Mouse (Mus musculus) hindbrain, embryonic 11.5 days (tissue): ENCODE measurements around the gene Supt20. TPM values are rescaled to one million over a fixed set of nuclear protein-coding genes. Genes with fewer than 3 reads are reported as not detected.

Experiments
- ATAC-seq: fragments of 200-750 bp; cut with Nextera tagmentation; 2 replicates; pipeline ENCODE4 v1.8.0; 2017; ENCODE audit warnings: mild to moderate bottlenecking, moderate TSS enrichment, moderate library complexity; ENCODE audit not compliant: low FRiP score
- DNase-seq: peaks from one replicate; pipeline ENCODE4 v3.0.0-alpha.2; 2015; ENCODE audit warnings: low spot score
- H3K27ac ChIP-seq: fragments of 300-500 bp; sonication (generic); 2 replicates; pipeline ENCODE4 v1.5.1; 2014; ENCODE audit warnings: mild to moderate bottlenecking, low read depth, low read length
- H3K27me3 ChIP-seq: fragments of 300-500 bp; sonication (generic); 2 replicates; pipeline ENCODE4 v1.6.1; 2014; ENCODE audit warnings: mild to moderate bottlenecking, low read length, moderate library complexity, mixed read lengths; ENCODE audit not compliant: control insufficient read depth, insufficient read depth
- H3K36me3 ChIP-seq: fragments of 300-500 bp; sonication (generic); 2 replicates; pipeline ENCODE4 v1.6.1; 2014; ENCODE audit warnings: mild to moderate bottlenecking, low read length, moderate library complexity, mixed read lengths; ENCODE audit not compliant: control insufficient read depth, insufficient read depth
- H3K4me1 ChIP-seq: fragments of 300-500 bp; sonication (generic); replicated peaks from 2 replicates; pipeline ENCODE4 v1.6.1; 2014; ENCODE audit warnings: low read length, mixed read lengths; ENCODE audit not compliant: control insufficient read depth, insufficient read depth
- H3K4me2 ChIP-seq: fragments of 300-500 bp; sonication (generic); replicated peaks from 2 replicates; pipeline ENCODE4 v1.6.1; 2014; ENCODE audit warnings: mild to moderate bottlenecking, low read depth, low read length
- H3K4me3 ChIP-seq: fragments of 300-500 bp; sonication (generic); 2 replicates; pipeline ENCODE4 v1.5.1; 2014; ENCODE audit warnings: low read depth, low read length
- H3K9ac ChIP-seq: fragments of 300-500 bp; sonication (generic); 2 replicates; pipeline ENCODE4 v1.6.1; 2014; ENCODE audit warnings: low read depth, low read length
- H3K9me3 ChIP-seq: fragments of 300-500 bp; sonication (generic); 2 replicates; pipeline ENCODE4 v1.6.1; 2016; ENCODE audit warnings: low read length; ENCODE audit not compliant: control insufficient read depth
- WGBS: fragments of 180-500 bp; shearing (Covaris S2); extraction: QIAGEN DNeasy Blood & Tissue Kit; methylation state at CpG from one replicate; pipeline ENCODE4 v1.1.7; 2014; 5-methylcytosine and 5-hydroxymethylcytosine counted together
- polyA plus RNA-seq: library from polyadenylated mRNA; unstranded; fragments of >200 nt; fragmentation: Nextera tagmentation; extraction: Ambion mirVana; gene quantifications from 2 replicates; pipeline ENCODE4 v1.2.1, GENCODE M21; 2014

Supt20 gene
- polyA plus RNA-seq, 1 experiment from 2014 or later = 119 TPM

DNA sequence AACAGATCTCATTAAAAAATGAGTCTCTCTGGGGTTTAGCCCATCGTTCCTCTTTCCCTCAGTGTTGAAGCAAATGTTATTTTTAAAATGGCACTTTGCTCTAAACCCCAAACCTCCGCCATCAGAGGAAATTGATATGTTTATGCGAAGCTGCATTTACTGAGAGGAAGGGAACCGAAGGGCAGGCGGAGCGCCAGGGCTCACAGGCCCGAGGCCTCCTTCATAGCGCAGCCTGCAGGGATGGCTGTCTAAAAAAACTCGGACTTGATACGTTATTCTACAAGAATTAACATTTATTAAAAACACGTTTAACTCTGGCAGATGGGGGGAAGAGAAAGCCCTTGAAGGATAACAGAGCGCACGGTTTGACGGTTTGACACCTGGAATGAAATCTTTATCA, 73.4 kb downstream of the Supt20 start:
- H3K27ac ChIP-seq = no peak overlapping the region
- H3K4me2 ChIP-seq = no peak overlapping the region
- no peak for ATAC-seq
- no peaks in the 10 kb centered on the region for H3K36me3 ChIP-seq
- no peaks in the 10 kb centered on the region for H3K9me3 ChIP-seq
- WGBS = 80% methylated on average over 14 of the region's 14 CpGs
- no peak overlapping the region for H3K4me3 ChIP-seq
- no peaks in the 10 kb centered on the region for H3K4me1 ChIP-seq
- H3K9ac ChIP-seq = no peak overlapping the region
- no peak for DNase-seq
- no peaks in the 10 kb centered on the region for H3K27me3 ChIP-seq

DNA sequence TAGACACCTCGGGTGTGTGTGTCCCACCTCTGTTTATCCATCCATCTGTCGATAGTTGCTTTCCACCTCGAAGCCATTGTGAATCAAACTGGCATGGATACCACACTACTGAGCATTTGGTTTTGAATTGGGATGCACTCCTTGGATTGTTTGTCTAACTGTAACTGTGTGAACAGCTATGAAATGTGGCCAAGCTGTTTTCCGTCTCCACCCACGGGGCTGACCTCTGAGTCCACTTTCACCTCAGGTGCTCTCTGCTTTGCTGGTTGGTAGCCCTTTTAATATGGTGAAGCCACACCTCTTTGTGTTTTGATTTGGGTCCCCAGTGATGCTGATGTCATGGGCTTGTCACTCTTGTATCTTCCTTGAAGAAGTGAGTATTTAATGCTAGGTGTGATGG, 74.2 kb downstream of the Supt20 start:
- H3K9ac ChIP-seq = no peak overlapping the region
- H3K27ac ChIP-seq = no peak overlapping the region
- WGBS = 84% methylated on average over 5 of the region's 5 CpGs
- DNase-seq (no peak), ATAC-seq (no peak)
- H3K4me1 ChIP-seq = no peaks in the 10 kb centered on the region
- no peak overlapping the region for H3K4me3 ChIP-seq
- H3K9me3 ChIP-seq = no peaks in the 10 kb centered on the region
- H3K36me3 ChIP-seq = no peaks in the 10 kb centered on the region
- H3K4me2 ChIP-seq = no peak overlapping the region
- no peaks in the 10 kb centered on the region for H3K27me3 ChIP-seq

DNA sequence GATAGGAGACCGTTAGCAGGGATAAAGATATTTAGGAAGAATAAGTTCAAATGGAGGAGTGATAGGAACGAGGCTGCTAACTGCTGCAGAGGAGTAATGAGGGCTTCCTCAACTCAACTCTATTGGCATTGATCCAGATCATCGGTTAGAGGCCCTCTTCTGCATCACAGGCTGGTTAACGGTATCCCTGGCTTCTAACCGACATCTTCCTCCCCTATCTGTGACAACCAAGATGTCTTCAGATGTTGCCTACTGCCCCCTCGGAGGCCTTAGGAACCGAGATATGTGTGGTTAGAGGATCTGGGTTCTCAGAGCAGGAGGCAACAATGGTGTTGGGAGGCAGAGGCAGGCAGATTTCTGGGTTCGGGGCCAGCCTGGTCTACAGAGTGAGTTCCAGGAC, 76.0 kb downstream of the Supt20 start:
- no peak overlapping the region for H3K27ac ChIP-seq
- WGBS = 90% methylated on average over 8 of the region's 8 CpGs
- ATAC-seq (no peak), DNase-seq (no peak)
- no peaks in the 10 kb centered on the region for H3K36me3 ChIP-seq
- no peak overlapping the region for H3K4me2 ChIP-seq
- H3K9ac ChIP-seq = no peak overlapping the region
- H3K4me1 ChIP-seq = no peaks in the 10 kb centered on the region
- no peaks in the 10 kb centered on the region for H3K27me3 ChIP-seq
- peaks cover 3% of the 10 kb centered on the region; the same call in 1 of the 2 replicates for H3K9me3 ChIP-seq
- H3K4me3 ChIP-seq = no peak overlapping the region

DNA sequence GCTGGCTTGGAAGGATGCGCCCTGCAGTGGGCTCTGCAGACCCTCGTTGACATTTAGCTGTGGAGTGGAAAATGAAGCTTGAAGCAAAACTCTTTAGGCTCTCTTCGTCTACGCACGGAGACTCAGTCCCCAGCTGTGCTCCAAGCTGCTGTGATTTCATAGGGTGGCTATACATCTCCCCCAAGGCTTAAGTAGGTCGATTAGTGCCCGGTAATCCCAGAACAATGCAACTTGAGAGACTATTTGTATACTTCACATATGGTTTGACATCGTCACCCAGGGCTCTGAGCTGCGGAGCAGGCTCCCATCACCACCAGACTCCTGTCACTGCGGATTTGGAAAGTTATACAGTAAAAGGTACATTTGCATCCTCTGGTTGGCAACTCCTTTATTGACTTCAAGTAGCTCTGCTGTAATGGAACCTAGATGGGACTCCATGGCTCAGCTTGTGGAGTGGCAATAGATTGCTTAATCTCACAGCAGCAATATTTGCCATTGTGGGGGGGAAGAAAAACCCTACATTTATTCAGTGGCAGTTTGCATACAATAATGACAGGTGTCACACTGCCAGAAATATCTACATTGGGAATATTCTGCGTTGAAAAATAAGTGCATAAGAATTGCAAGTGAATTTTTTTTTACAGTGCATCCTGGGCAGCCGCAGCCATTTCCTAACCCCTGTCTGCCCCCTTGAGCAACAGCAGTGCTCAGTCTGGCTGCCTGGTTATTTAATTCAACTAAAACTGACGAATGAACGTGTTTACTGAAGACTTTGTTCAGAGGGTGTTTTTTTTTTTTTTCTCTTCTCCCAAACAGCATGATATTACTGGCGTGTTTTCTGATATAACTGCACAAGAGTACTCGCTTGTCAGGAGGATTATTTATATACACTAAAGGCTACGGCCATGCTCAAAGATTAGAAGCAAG, 77.0 kb downstream of the Supt20 start:
- Histone ChIP-seq H3K4me3 (no peak overlapping the region), H3K27me3 (no peaks in the 10 kb centered on the region), H3K9ac (no peak overlapping the region), H3K4me2 (no peak overlapping the region), H3K9me3 (peaks cover 4% of the 10 kb centered on the region; the same call in 1 of the 2 replicates), H3K4me1 (no peaks in the 10 kb centered on the region), H3K36me3 (no peaks in the 10 kb centered on the region), H3K27ac (no peak overlapping the region)
- 83% methylated on average over 17 of the region's 17 CpGs for WGBS
- ATAC-seq (no peak), DNase-seq (no peak)

DNA sequence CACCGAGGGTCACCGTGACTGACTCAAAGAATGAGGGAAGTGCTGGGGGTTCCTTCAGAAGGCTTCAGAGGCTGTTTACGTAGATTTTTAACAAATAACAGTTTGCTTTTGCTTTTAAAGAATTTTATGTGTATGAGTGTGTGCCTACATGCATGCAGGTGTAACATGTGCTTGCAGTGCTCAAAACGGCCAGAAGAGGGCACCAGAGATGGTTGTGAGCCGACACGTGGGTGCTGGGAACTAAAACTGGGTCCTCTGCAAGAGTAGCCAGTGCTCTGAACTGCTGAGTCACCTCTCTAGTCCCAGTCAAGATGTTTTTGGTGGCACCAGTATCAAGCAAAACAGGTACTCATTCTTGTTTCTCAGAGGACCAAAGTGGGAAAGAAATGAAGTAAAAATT, 81.0 kb downstream of the Supt20 start:
- H3K4me1 ChIP-seq = no peaks in the 10 kb centered on the region
- DNase-seq (no peak), ATAC-seq (no peak)
- no peak overlapping the region for H3K4me3 ChIP-seq
- no peak overlapping the region for H3K27ac ChIP-seq
- peaks cover 4% of the 10 kb centered on the region; the same call in 1 of the 2 replicates for H3K9me3 ChIP-seq
- no peaks in the 10 kb centered on the region for H3K27me3 ChIP-seq
- WGBS = 79% methylated on average over 6 of the region's 6 CpGs
- no peak overlapping the region for H3K4me2 ChIP-seq
- no peak overlapping the region for H3K9ac ChIP-seq
- H3K36me3 ChIP-seq = no peaks in the 10 kb centered on the region

DNA sequence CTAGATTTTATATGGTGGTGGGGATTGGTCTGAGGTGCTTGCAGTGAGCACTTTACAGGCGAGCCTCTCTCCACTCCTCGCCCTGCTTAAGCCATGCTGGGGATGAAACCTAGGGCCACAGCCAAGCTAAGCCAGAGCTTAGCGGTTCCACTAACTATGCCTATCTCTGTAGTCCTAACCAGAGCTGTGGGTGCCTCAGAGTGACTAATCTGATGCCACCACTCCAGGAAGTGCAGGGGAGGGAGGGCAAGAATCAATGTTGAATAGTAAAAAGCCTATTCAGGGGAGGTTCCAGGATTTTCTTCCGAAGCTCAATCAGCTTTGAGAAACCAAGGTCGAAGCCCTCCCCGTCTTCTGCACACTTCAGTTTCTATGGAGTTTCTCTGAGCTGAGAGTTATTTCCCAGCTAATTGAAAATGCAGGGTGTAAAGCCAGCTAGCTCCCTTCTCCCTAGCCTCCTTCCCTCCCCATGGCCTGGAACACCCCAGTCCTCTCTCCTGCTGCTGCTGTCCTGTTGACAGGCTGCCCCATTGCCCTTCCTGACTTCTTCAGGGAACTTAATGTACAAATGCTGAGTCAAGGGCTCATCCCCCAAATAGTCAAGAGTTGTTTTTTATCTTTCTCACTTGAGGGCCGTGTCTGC, 83.5 kb downstream of the Supt20 start:
- no peak overlapping the region for H3K4me2 ChIP-seq
- no peak overlapping the region for H3K27ac ChIP-seq
- ATAC-seq (no peak), DNase-seq (no peak)
- H3K4me1 ChIP-seq = no peaks in the 10 kb centered on the region
- H3K36me3 ChIP-seq = no peaks in the 10 kb centered on the region
- no peak overlapping the region for H3K9ac ChIP-seq
- H3K4me3 ChIP-seq = no peak overlapping the region
- H3K9me3 ChIP-seq = peaks cover 4% of the 10 kb centered on the region; the same call in 1 of the 2 replicates
- no peaks in the 10 kb centered on the region for H3K27me3 ChIP-seq
- WGBS = 65% methylated on average over 7 of the region's 7 CpGs

Other genes with a start within 250 kb of the Supt20 start
- not detected in 2 replicates for gene Gm21958, start 21.5 kb downstream of the Supt20 start, polyA plus RNA-seq
- 133 and 140 TPM in 2 replicates for gene Exosc8, start 42.6 kb downstream of the Supt20 start, polyA plus RNA-seq
- 41.2 and 48.5 TPM in 2 replicates for gene Alg5, start 42.7 kb downstream of the Supt20 start, polyA plus RNA-seq
- 0.56 and 0.66 TPM in 2 replicates for gene Smad9, start 62.8 kb downstream of the Supt20 start, polyA plus RNA-seq
- gene Rfxap, start 115.0 kb downstream of the Supt20 start, polyA plus RNA-seq = 61.4 and 62.4 TPM in 2 replicates
- gene Sertm1, start 223.1 kb downstream of the Supt20 start, polyA plus RNA-seq = 0.33 and 0.91 TPM in 2 replicates